Mouse (Mus musculus): ENCODE measurements at regions not wholly inside any gene's neighbourhood (a gene's known extent, or its start where the extent isn't known, plus 50 kb on each side); places are given as distances from the start of the nearest gene placed in this dataset.
A peak's percentile ranks its signal among the peaks of the same experiment; 100 is the strongest.
"Not testable (repeated sequence)": the region's sequence is repeated elsewhere in the genome, so short reads cannot be mapped to it uniquely, and the experiment has no call there.

DNA sequence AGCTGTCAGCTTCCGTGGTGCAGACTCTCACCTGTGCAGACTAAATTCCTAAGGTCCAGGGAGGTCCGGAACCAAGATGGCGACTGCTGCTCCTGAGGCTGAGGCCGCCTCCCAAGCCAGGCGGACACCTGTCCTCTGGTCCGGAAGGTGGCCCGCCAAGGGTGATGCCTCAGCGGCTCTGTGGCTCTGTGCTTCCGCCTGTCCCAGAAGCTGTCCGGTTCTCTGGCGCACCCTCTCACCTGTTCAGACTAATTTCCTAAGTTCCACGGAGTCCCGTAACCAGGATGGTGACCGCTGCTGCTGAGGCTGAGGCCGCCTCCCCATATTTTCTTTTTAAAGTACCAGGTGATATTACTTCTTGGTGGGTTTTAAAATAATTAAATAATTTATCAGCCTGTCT is 65.4 kb upstream of the B3galnt2 start:
- not testable (repeated sequence) for DNase-seq

DNA sequence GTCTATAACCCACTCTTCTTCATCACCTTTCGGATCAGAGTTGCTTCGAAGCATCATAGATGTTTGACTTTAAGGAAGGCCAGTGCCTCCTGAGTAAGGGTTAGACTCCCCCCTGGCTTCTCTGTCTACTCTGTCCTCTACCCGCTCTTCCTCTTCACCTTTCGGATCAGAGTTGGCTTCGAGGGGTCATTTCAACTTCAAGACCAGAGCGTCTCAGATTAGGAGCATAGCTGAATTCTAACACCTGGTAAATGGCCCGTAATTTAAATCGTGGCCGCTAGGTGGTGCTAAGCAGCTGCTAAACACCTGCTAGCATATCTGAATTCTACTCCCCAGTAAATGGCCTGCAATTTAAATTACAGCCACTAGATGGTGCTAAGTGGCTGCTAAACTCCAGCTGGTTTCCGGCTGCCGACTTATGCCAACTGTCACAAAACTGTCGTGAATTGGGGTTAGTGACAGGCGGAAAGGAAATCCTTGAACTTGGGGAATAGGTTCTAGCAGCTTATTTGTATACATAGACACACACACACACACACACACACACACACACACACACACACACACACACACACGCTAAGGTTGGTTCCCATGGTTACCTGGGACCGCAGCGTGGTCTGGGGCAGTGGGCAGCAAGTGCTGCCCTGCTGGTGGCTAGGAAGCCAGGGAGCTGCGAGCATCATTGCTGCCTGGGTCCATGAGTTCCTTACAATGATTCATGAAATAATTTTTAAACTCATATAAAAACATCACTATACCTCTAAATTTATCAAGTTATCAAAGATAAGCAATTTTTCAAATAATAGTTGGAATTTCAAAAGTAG is 64.8 kb upstream of the B3galnt2 start:
- DNase-seq: peak; percentile 93 to 97

DNA sequence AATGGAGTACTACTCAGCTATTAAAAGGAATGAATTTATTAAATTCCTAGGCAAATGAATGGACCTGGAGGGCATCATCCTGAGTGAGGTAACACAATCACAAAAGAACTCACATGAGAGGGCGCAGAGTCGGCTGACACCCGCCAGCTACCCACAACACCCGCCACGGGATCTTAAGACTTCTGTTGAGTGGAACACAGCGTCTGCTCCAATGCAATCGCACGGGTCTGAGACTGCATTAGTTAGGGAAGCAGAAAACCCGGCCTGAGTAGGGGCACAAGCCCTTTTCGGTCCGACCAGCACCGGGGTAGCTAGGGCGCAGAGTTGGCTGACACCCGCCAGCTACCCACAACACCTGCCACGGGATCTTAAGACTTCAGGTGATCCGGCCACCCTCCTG is 52.1 kb upstream of the B3galnt2 start:
- DNase-seq: not testable (repeated sequence)
